Mouse (Mus musculus) small intestine, adult 2 months (tissue): ENCODE measurements around the gene Dst.

ENCODE experiments used
- CTCF ChIP-seq: fragments of 200-500 bp; IDR thresholded peaks from 2 replicates; pipeline ENCODE4 v1.5.1; 2012; ENCODE audit warnings: low read depth, mild to moderate bottlenecking, control low read depth, inconsistent platforms, low read length, moderate library complexity, mixed read lengths; ENCODE audit not compliant: insufficient replicate concordance, insufficient read length; ENCODE audit errors: extremely low read depth
- POLR2A ChIP-seq: fragments of 200-500 bp; IDR thresholded peaks from 2 replicates; pipeline ENCODE4 v1.6.1; 2012; ENCODE audit warnings: low read depth, mild to moderate bottlenecking, control low read depth, inconsistent platforms, low read length, moderate library complexity

- TF ChIP-seq CTCF = no peak
- no peak for TF ChIP-seq POLR2A
Measured at GRCm38 (mm10) chr1:34269578-34269977, 361.6 kb downstream of the Dst start.
